Mouse (Mus musculus) lung, adult 10 weeks (tissue): ENCODE results near the gene Gm3435. TPM values are rescaled to one million over a fixed set of nuclear protein-coding genes. Genes with fewer than 3 reads are reported as not detected.

Experiments
- polyA plus RNA-seq: library from polyadenylated mRNA; stranded (reverse); fragments of 350-450 nt; fragmentation: Illumina TruSeq; extraction: RNeasy Lipid Tissue Mini Kit (QIAGEN cat#74804); gene quantifications from one replicate; pipeline ENCODE4 v1.2.3, GENCODE M21; 2014; ENCODE audit warnings: low read depth, low replicate concordance; ENCODE audit not compliant: insufficient read depth

Gene Gm3435
- 1.0 TPM for polyA plus RNA-seq

DNA sequence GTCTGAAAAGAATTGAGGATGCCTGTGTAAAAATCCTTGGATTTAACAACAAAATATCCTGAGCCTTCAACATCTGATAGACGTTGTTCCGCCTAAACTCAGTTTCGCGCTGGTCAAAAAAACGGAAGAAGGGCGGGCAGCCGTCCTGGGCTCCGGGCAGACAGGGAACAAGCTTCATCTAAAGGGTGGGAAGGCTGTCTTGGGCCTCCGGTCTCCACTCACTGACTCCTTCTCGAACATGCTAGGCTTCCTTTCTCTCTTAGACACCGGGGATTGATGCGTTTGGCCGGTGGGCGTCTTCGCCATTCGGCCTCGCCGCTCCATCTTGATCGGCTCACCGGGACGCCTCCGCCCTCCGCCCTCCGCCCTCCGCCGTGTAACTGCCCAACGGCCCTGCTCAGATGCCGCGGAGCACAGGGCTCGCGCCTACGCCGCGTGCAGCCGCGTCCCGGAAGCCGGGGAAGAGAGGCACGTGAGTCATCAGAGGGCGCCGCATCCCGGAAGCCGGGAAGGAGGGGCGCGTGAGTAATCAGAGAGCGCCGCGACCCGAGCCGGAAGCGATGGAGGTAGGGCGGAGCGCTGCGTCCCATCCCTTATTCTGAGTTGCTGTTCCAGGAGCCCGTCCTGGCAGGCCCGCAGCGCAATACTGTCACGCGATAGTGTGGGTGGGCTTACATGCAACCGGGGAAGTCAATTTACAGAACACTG, at the start of gene Gm3435:
Gm3435 (plus strand) TSS at position 471 of the 708 bp plus-strand sequence.

DNA sequence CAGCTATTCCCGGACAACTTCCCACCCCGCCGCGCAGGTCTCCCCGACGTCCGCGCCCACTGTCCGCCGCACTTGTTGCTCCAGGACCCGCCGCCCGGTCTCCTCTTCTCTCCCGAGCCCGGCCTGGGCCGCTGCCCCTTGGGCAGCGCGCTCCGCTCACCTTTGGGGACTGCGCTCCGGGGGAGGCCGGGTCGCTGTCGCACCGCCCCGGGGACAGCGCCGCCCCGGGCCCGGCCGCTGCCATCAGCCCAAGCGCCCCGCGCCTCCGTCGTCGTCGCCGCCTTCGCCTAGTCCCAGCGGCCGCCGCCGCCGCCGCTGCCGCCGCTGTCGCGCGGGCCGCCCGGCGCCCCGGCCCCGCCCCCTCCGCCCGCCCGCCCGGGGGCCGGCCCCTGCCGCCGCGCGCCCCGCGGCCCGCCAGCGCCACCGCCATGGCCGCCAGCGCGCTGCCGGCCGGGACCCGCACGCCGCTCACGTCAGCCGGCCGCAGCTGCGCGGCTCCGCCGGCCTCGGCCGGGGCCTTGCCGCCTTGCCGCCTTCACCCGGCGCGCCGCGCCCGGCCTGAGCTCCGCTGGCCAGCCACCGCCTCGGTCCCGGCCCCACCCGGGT, 48.9 kb upstream of the Gm3435 start, which contains the start of gene Phf10:
Phf10 (minus strand) TSS at position 323 of the 606 bp plus-strand sequence.

DNA sequence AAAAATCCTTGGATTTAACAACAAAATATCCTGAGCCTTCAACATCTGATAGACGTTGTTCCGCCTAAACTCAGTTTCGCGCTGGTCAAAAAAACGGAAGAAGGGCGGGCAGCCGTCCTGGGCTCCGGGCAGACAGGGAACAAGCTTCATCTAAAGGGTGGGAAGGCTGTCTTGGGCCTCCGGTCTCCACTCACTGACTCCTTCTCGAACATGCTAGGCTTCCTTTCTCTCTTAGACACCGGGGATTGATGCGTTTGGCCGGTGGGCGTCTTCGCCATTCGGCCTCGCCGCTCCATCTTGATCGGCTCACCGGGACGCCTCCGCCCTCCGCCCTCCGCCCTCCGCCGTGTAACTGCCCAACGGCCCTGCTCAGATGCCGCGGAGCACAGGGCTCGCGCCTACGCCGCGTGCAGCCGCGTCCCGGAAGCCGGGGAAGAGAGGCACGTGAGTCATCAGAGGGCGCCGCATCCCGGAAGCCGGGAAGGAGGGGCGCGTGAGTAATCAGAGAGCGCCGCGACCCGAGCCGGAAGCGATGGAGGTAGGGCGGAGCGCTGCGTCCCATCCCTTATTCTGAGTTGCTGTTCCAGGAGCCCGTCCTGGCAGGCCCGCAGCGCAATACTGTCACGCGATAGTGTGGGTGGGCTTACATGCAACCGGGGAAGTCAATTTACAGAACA, 31.5 kb upstream of the Gm3435 start, which contains the start of the genes 9030025P20Rik and Gm3417:
9030025P20Rik (plus strand) TSS at position 107 of the 677 bp plus-strand sequence.
Gm3417 (minus strand) TSS at position 429 of the 677 bp plus-strand sequence.

DNA sequence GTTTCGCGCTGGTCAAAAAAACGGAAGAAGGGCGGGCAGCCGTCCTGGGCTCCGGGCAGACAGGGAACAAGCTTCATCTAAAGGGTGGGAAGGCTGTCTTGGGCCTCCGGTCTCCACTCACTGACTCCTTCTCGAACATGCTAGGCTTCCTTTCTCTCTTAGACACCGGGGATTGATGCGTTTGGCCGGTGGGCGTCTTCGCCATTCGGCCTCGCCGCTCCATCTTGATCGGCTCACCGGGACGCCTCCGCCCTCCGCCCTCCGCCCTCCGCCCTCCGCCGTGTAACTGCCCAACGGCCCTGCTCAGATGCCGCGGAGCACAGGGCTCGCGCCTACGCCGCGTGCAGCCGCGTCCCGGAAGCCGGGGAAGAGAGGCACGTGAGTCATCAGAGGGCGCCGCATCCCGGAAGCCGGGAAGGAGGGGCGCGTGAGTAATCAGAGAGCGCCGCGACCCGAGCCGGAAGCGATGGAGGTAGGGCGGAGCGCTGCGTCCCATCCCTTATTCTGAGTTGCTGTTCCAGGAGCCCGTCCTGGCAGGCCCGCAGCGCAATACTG, 31.3 kb downstream of the Gm3435 start, which contains the start of the genes Ermard, Tcte3 and Gm3448:
Ermard (plus strand) TSS at position 34 of the 555 bp plus-strand sequence.
Tcte3 (minus strand) TSS at position 314 of the 555 bp plus-strand sequence.
Gm3448 (minus strand) TSS at position 363 of the 555 bp plus-strand sequence.

Other genes starting within 250 kb of the Gm3435 start
- 15.5 TPM for gene Wdr27, start 67.0 kb upstream of the Gm3435 start, polyA plus RNA-seq
- 19.4 TPM for gene 1600012H06Rik, start 67.0 kb upstream of the Gm3435 start, polyA plus RNA-seq
- 35.9 TPM for gene Phf10, start 48.9 kb upstream of the Gm3435 start, polyA plus RNA-seq
- 5.5 TPM for gene 9030025P20Rik, start 31.7 kb upstream of the Gm3435 start, polyA plus RNA-seq
- 1.0 TPM for gene Gm3417, start 31.4 kb upstream of the Gm3435 start, polyA plus RNA-seq
- gene Ermard, start 31.0 kb downstream of the Gm3435 start, polyA plus RNA-seq, result 19.8 TPM
- 1.1 TPM for gene Tcte3, start 31.3 kb downstream of the Gm3435 start, polyA plus RNA-seq
- 1.4 TPM for gene Gm3448, start 31.4 kb downstream of the Gm3435 start, polyA plus RNA-seq